Mouse (Mus musculus) lung, embryonic 14.5 days (tissue): ENCODE results near the gene B830017H08Rik. TPM values are rescaled to one million over a fixed set of nuclear protein-coding genes. Genes with fewer than 3 reads are reported as not detected.

Experiments used
- ATAC-seq: fragments of 200-750 bp; cut with Nextera tagmentation; 2 replicates; pipeline ENCODE4 v1.8.0; 2017; ENCODE audit warnings: mild to moderate bottlenecking, moderate TSS enrichment, moderate library complexity; ENCODE audit not compliant: insufficient read depth
- DNase-seq: peaks from one replicate; pipeline ENCODE4 v3.0.0-alpha.2; 2015
- H3K27ac ChIP-seq: fragments of 300-500 bp; sonication (generic); 2 replicates; pipeline ENCODE4 v1.5.1; 2014; ENCODE audit warnings: low read depth, mild to moderate bottlenecking, moderate library complexity
- H3K27me3 ChIP-seq: fragments of 300-500 bp; sonication (generic); 2 replicates; pipeline ENCODE4 v1.6.1; 2014; ENCODE audit warnings: low read length, control low read depth; ENCODE audit not compliant: insufficient read depth
- H3K36me3 ChIP-seq: fragments of 300-500 bp; sonication (generic); 2 replicates; pipeline ENCODE4 v1.6.1; 2014; ENCODE audit warnings: control low read depth; ENCODE audit not compliant: insufficient read depth
- H3K4me1 ChIP-seq: fragments of 300-500 bp; sonication (generic); 2 replicates; pipeline ENCODE4 v1.6.1; 2014; ENCODE audit warnings: antibody characterized with exemption, control low read depth; ENCODE audit not compliant: insufficient read depth
- H3K4me2 ChIP-seq: fragments of 300-500 bp; sonication (generic); 2 replicates; pipeline ENCODE4 v1.6.1; 2014; ENCODE audit warnings: mild to moderate bottlenecking
- H3K4me3 ChIP-seq: fragments of 300-500 bp; sonication (generic); 2 replicates; pipeline ENCODE4 v1.5.1; 2014; ENCODE audit warnings: low read depth, low read length
- H3K9ac ChIP-seq: fragments of 300-500 bp; sonication (generic); 2 replicates; pipeline ENCODE4 v1.6.1; 2014
- H3K9me3 ChIP-seq: fragments of 300-500 bp; sonication (generic); 2 replicates; pipeline ENCODE4 v1.6.1; 2016; ENCODE audit warnings: low read depth, low read length, control low read depth
- CTCF ChIP-seq: IDR thresholded peaks from 2 replicates; pipeline ENCODE4 v1.5.1; 2016; ENCODE audit warnings: antibody characterized with exemption, low read depth
- WGBS: fragments of 180-500 bp; shearing (Covaris S2); extraction: QIAGEN DNeasy Blood & Tissue Kit; methylation state at CpG from one replicate; pipeline ENCODE4 v1.1.7; 2014; 5-methylcytosine and 5-hydroxymethylcytosine counted together
- polyA plus RNA-seq: library from polyadenylated mRNA; unstranded; fragments of >200 nt; fragmentation: Nextera tagmentation; extraction: Ambion mirVana; gene quantifications from 2 replicates; pipeline ENCODE4 v1.2.1, GENCODE M21; 2014

B830017H08Rik gene
- polyA plus RNA-seq, 1 experiment from 2014 or later: 0.18 TPM

- Histone ChIP-seq H3K36me3 (no peaks in the 10 kb centered on the region), H3K4me1 (0 out of 2 replicates have a peak, but pooled peaks cover 5% of the 10 kb centered on the region), H3K4me2 (no peak overlapping the region), H3K27me3 (peaks cover 33% of the 10 kb centered on the region), H3K4me3 (no peak overlapping the region), H3K9ac (no peak overlapping the region), H3K27ac (no peak overlapping the region), H3K9me3 (no peaks in the 10 kb centered on the region)
- no peak for TF ChIP-seq CTCF
- 73% methylated on average over 3 of the region's 3 CpGs for WGBS
- DNase-seq (no peak), ATAC-seq (no peak)
Measured at GRCm38 (mm10) chr16:17828867-17829266, 4.1 kb upstream of the B830017H08Rik start.

- no peak for DNase-seq
- no peak for ATAC-seq
- 63% methylated on average over 10 of the region's 10 CpGs for WGBS
Measured at GRCm38 (mm10) chr16:17830385-17831178, 2.3 kb upstream of the B830017H08Rik start.

GRCm38 (mm10) chr16:17831781-17832180 lies 1.1 kb upstream of the B830017H08Rik start:
- 0 out of 2 replicates have a peak, but pooled peaks cover 5% of the 10 kb centered on the region for H3K4me1 ChIP-seq
- peak; percentile 64 for DNase-seq
- no peak overlapping the region for H3K4me3 ChIP-seq
- no peaks in the 10 kb centered on the region for H3K36me3 ChIP-seq
- H3K9me3 ChIP-seq: no peaks in the 10 kb centered on the region
- peak; percentile 16; the same call in 1 of the 2 replicates for ATAC-seq
- H3K9ac ChIP-seq: no peak overlapping the region
- no peak overlapping the region for H3K27ac ChIP-seq
- TF ChIP-seq CTCF: peak; percentile 68
- whole genome bisulfite sequencing: 17% methylated on average over 11 of the region's 11 CpGs
- H3K4me2 ChIP-seq: no peak overlapping the region
- peaks cover 55% of the 10 kb centered on the region for H3K27me3 ChIP-seq

More at GRCm38 (mm10) chr16:17830385-17831178, 2.3 kb upstream of the B830017H08Rik start:
- no peaks in the 10 kb centered on the region for H3K36me3 ChIP-seq
- no peak overlapping the region for H3K4me2 ChIP-seq
- TF ChIP-seq CTCF: no peak
- H3K4me1 ChIP-seq: 0 out of 2 replicates have a peak, but pooled peaks cover 5% of the 10 kb centered on the region
- H3K27me3 ChIP-seq: peaks cover 50% of the 10 kb centered on the region
- H3K4me3 ChIP-seq: no peak overlapping the region
- H3K27ac ChIP-seq: no peak overlapping the region
- no peaks in the 10 kb centered on the region for H3K9me3 ChIP-seq
- no peak overlapping the region for H3K9ac ChIP-seq

GRCm38 (mm10) chr16:17833321-17833680 lies 380 bp downstream of the B830017H08Rik start:
- Histone ChIP-seq H3K4me3 (peak overlapping the region; percentile 55), H3K9ac (peak overlapping the region; percentile 56), H3K4me1 (0 out of 2 replicates have a peak, but pooled peaks cover 5% of the 10 kb centered on the region), H3K9me3 (no peaks in the 10 kb centered on the region), H3K27me3 (peaks cover 63% of the 10 kb centered on the region), H3K27ac (no peak overlapping the region), H3K36me3 (no peaks in the 10 kb centered on the region), H3K4me2 (peak overlapping the region; percentile 96)
- DNase-seq (peak; percentile 53), ATAC-seq (peak; percentile 39; the same call in 1 of the 2 replicates)
- no peak for TF ChIP-seq CTCF
- 1% methylated on average over 32 of the region's 37 CpGs for WGBS

- H3K4me1 ChIP-seq: 0 out of 2 replicates have a peak, but pooled peaks cover 5% of the 10 kb centered on the region
- TF ChIP-seq CTCF: 0 out of 2 replicates have a peak, but pooled peaks have one; percentile 7
- H3K36me3 ChIP-seq: no peaks in the 10 kb centered on the region
- peaks cover 63% of the 10 kb centered on the region for H3K27me3 ChIP-seq
- ATAC-seq: peak; percentile 11; the same call in 1 of the 2 replicates
- H3K9ac ChIP-seq: peak overlapping the region; percentile 56
- no peak overlapping the region for H3K27ac ChIP-seq
- H3K4me3 ChIP-seq: peak overlapping the region; percentile 55
- DNase-seq: peak; percentile 66
- peak overlapping the region; percentile 96 for H3K4me2 ChIP-seq
- whole genome bisulfite sequencing: under 1% methylated on average over 79 of the region's 103 CpGs
- no peaks in the 10 kb centered on the region for H3K9me3 ChIP-seq
Measured at GRCm38 (mm10) chr16:17833681-17834399, 919 bp downstream of the B830017H08Rik start.

GRCm38 (mm10) chr16:17834543-17834942 lies 1.6 kb downstream of the B830017H08Rik start:
- Histone ChIP-seq H3K36me3 (no peaks in the 10 kb centered on the region), H3K9ac (no peak overlapping the region), H3K9me3 (no peaks in the 10 kb centered on the region), H3K4me2 (peak overlapping the region; percentile 96), H3K4me3 (peak overlapping the region; percentile 55), H3K4me1 (0 out of 2 replicates have a peak, but pooled peaks cover 5% of the 10 kb centered on the region), H3K27ac (no peak overlapping the region), H3K27me3 (peaks cover 63% of the 10 kb centered on the region)
- 45% methylated on average over 7 of the region's 7 CpGs for WGBS
- TF ChIP-seq CTCF: no peak
- DNase-seq (no peak), ATAC-seq (no peak)
